Mouse (Mus musculus) ES-Bruce4 (cell line): ENCODE results near the gene Hist2h3c1. TPM values are rescaled to one million over a fixed set of nuclear protein-coding genes. Genes with fewer than 3 reads are reported as not detected.
"Not testable (repeated sequence)": the region's sequence is repeated elsewhere in the genome, so short reads cannot be mapped to it uniquely, and the experiment has no call there.

ENCODE experiments used
- H3K27ac ChIP-seq: 2 replicates; pipeline ENCODE4 v1.5.1; 2012; ENCODE audit warnings: low read length, inconsistent platforms; ENCODE audit not compliant: insufficient read depth
- H3K27me3 ChIP-seq: 2 replicates; pipeline ENCODE4 v1.6.1; 2012; ENCODE audit warnings: mild to moderate bottlenecking, low read length, inconsistent platforms; ENCODE audit not compliant: control insufficient read depth, poor library complexity, insufficient read depth, severe bottlenecking
- H3K36me3 ChIP-seq: 2 replicates; pipeline ENCODE4 v1.6.1; 2012; ENCODE audit warnings: inconsistent platforms, mild to moderate bottlenecking, low read length, moderate library complexity; ENCODE audit not compliant: control insufficient read depth, poor library complexity, insufficient read depth, severe bottlenecking
- H3K4me1 ChIP-seq: one replicate; pipeline ENCODE4 v1.8.1; 2011; ENCODE audit warnings: low read length; ENCODE audit not compliant: control insufficient read depth, insufficient read depth
- H3K4me3 ChIP-seq: 2 replicates; pipeline ENCODE4 v1.5.1; 2011; ENCODE audit warnings: low read depth, mild to moderate bottlenecking, low read length
- H3K9ac ChIP-seq: 2 replicates; pipeline ENCODE4 v1.6.1; 2012; ENCODE audit warnings: low read depth, mild to moderate bottlenecking, inconsistent platforms; ENCODE audit not compliant: poor library complexity, severe bottlenecking
- H3K9me3 ChIP-seq: replicated peaks from 2 replicates; pipeline ENCODE4 v1.6.1; 2012; ENCODE audit warnings: mild to moderate bottlenecking, low read length, inconsistent platforms; ENCODE audit not compliant: control insufficient read depth, poor library complexity, insufficient read depth, severe bottlenecking
- CTCF ChIP-seq: IDR thresholded peaks from one replicate; pipeline ENCODE4 v1.8.1; 2011; ENCODE audit warnings: low read depth, low read length
- EP300 ChIP-seq: IDR thresholded peaks from 2 replicates; pipeline ENCODE4 v1.6.1; 2011; ENCODE audit warnings: low read depth, low read length; ENCODE audit not compliant: insufficient read depth
- POLR2A ChIP-seq: IDR thresholded peaks from one replicate; pipeline ENCODE4 v1.8.1; 2011; ENCODE audit warnings: low read length; ENCODE audit not compliant: insufficient read depth
- polyA plus RNA-seq: library from polyadenylated mRNA; stranded (reverse); fragments of >200 nt; gene quantifications from 2 replicates; pipeline ENCODE4 v1.2.4, GENCODE M21; 2011; ENCODE audit warnings: low read depth; ENCODE audit not compliant: missing spikeins, insufficient read depth, insufficient read length

Hist2h3c1 gene
- polyA plus RNA-seq, 1 experiment = 1.3 TPM

- H3K4me3 ChIP-seq = peak overlapping the region; percentile 93
- H3K36me3 ChIP-seq = peaks cover 2% of the 10 kb centered on the region; the same call in 1 of the 2 replicates
- peak overlapping the region; percentile 96 for H3K27ac ChIP-seq
- no peaks in the 10 kb centered on the region for H3K9me3 ChIP-seq
- H3K9ac ChIP-seq = peak overlapping the region; percentile 100
- H3K4me1 ChIP-seq = no peaks in the 10 kb centered on the region
- no peak for TF ChIP-seq CTCF
- no peak for TF ChIP-seq EP300
- peak; percentile 61 for TF ChIP-seq POLR2A
- no peaks in the 10 kb centered on the region for H3K27me3 ChIP-seq
These were observed 8.5 kb upstream of the Hist2h3c1 start for GRCm38 (mm10) chr3:96237904-96238511.

GRCm38 (mm10) chr3:96238954-96239793, 7.3 kb upstream of the Hist2h3c1 start, which contains the start of gene Hist2h3c2:
Gene Hist2h3c2 (minus strand): TSS chr3:96239127.
- Histone ChIP-seq H3K9ac (peak within 1 kb of the TSS; percentile 100), H3K27ac (peak within 1 kb of the TSS; percentile 96), H3K4me3 (peak within 1 kb of the TSS; percentile 93)
- not testable (repeated sequence) for H3K9me3 ChIP-seq, H3K4me1 ChIP-seq, H3K36me3 ChIP-seq, H3K27me3 ChIP-seq

GRCm38 (mm10) chr3:96239949-96240798, 6.3 kb upstream of the Hist2h3c1 start, which contains the start of gene Hist2h2aa2:
Gene Hist2h2aa2 (minus strand): TSS chr3:96240276.
- H3K36me3 ChIP-seq, H3K4me1 ChIP-seq, H3K27me3 ChIP-seq, H3K9me3 ChIP-seq: not testable (repeated sequence)
- peak within 1 kb of the TSS; percentile 94 for H3K9ac ChIP-seq
- H3K27ac ChIP-seq = peak within 1 kb of the TSS; percentile 89
- peak within 1 kb of the TSS; percentile 85 for H3K4me3 ChIP-seq

- Histone ChIP-seq H3K27me3 (no peaks in the 10 kb centered on the region), H3K4me1 (no peaks in the 10 kb centered on the region), H3K9ac (peak overlapping the region; percentile 94), H3K36me3 (peaks cover 2% of the 10 kb centered on the region; the same call in 1 of the 2 replicates), H3K4me3 (peak overlapping the region; percentile 35), H3K27ac (0 out of 2 replicates have a peak overlapping the region, but pooled peaks have one; percentile 67), H3K9me3 (no peaks in the 10 kb centered on the region)
- no peak for TF ChIP-seq POLR2A
- TF ChIP-seq EP300 = no peak
- no peak for TF ChIP-seq CTCF
These were observed 5.7 kb upstream of the Hist2h3c1 start for GRCm38 (mm10) chr3:96240799-96241197.

- Histone ChIP-seq H3K4me3 (peak overlapping the region; percentile 99), H3K27ac (peak overlapping the region; percentile 8), H3K9ac (peak overlapping the region; percentile 70), H3K27me3 (no peaks in the 10 kb centered on the region), H3K36me3 (peaks cover 7% of the 10 kb centered on the region; the same call in 1 of the 2 replicates), H3K9me3 (no peaks in the 10 kb centered on the region), H3K4me1 (no peaks in the 10 kb centered on the region)
- no peak for TF ChIP-seq EP300
- no peak for TF ChIP-seq POLR2A
- no peak for TF ChIP-seq CTCF
These were observed 2.4 kb upstream of the Hist2h3c1 start for GRCm38 (mm10) chr3:96243921-96244572.

- Histone ChIP-seq H3K4me3 (peak within 1 kb of the TSS; percentile 99), H3K27ac (peak within 1 kb of the TSS; percentile 92), H3K9ac (peak within 1 kb of the TSS; percentile 70)
- not testable (repeated sequence) for H3K9me3 ChIP-seq, H3K27me3 ChIP-seq, H3K36me3 ChIP-seq, H3K4me1 ChIP-seq
These were observed 1.2 kb upstream of the Hist2h3c1 start, which contains the start of gene Hist2h2aa1 for GRCm38 (mm10) chr3:96245003-96245886. Gene Hist2h2aa1 (plus strand): TSS chr3:96245497.

GRCm38 (mm10) chr3:96246018-96246417, 467 bp upstream of the Hist2h3c1 start:
- peak overlapping the region; percentile 66; the same call in 1 of the 2 replicates for H3K9ac ChIP-seq
- not testable (repeated sequence) for H3K36me3 ChIP-seq, H3K4me1 ChIP-seq, H3K27me3 ChIP-seq, H3K9me3 ChIP-seq
- peak overlapping the region; percentile 85 for H3K27ac ChIP-seq
- peak overlapping the region; percentile 77 for H3K4me3 ChIP-seq
